ENCODE assay signal across 9 mouse cellular contexts in genomic region chr4:136834815-136835620, GRCm38 (mm10). TPM values are rescaled to one million over a fixed set of nuclear protein-coding genes. Genes with fewer than 3 reads are reported as not detected.
A peak's percentile ranks its signal among the peaks of the same experiment; 100 is the strongest.
DNase-seq lines count a peak whose midpoint lies in the region; ATAC-seq and TF ChIP-seq lines count a peak whose summit lies in the region.
"Had no signal": no experiment of that assay in that cellular context is flagged by ENCODE, and none has a peak within 500 bp of the region (broad histone marks: within the 10 kb centered on the region; RNA-seq: fewer than 3 reads in every experiment).

No protein-coding gene starts in this region.

- ATAC-seq in hindbrain, embryonic 12.5 days (ENCODE audit: low FRiP score) = peak; percentile 27
- ATAC-seq in liver, embryonic 16.5 days (ENCODE audit: low read depth) = no peak

- DNase-seq in layer of hippocampus, adult 2 months (ENCODE audit: low spot score in 2 of 2) = peak in 1 of 2 experiments; percentile 22
- DNase-seq in layer of hippocampus, adult 11-12 months (ENCODE audit: low spot score) = no peak
- DNase-seq in ES-E14 (ENCODE audit: low read depth, low spot score) = no peak
- DNase-seq in cerebellum, adult 11-12 months = peak; percentile 68
- DNase-seq in testis, postnatal 10 days (ENCODE audit: low spot score) = peak; percentile 60
- DNase-seq in yolk sac, embryonic 10.5 days (ENCODE audit: low spot score) = no peak

- peak overlapping the region; percentile 49; the same call in 1 of the 2 replicates for H3K27ac ChIP-seq in layer of hippocampus, adult 2 months
- no peak overlapping the region for H3K27ac ChIP-seq in ES-E14 (ENCODE audit: insufficient read depth, low read depth, low read length, poor library complexity, severe bottlenecking)
- H3K27ac ChIP-seq in hindbrain, embryonic 12.5 days = peak overlapping the region; percentile 99
- no peak overlapping the region for H3K27ac ChIP-seq in liver, embryonic 16.5 days (ENCODE audit: low read length)
- H3K27ac ChIP-seq: macrophage had no signal

- H3K4me3 ChIP-seq in layer of hippocampus, adult 2 months = peak overlapping the region; percentile 69
- H3K4me3 ChIP-seq in ES-E14 (ENCODE audit: insufficient read depth in 1 of 2, low read depth in 1 of 2, low read length in 2 of 2, poor library complexity in 1 of 2, severe bottlenecking in 1 of 2) = peak overlapping the region; percentile 85 to 87
- peak overlapping the region; percentile 99 for H3K4me3 ChIP-seq in hindbrain, embryonic 12.5 days
- peak overlapping the region; percentile 55 for H3K4me3 ChIP-seq in liver, embryonic 16.5 days (ENCODE audit: low read depth, low read length)

- in situ Hi-C loops in ES-E14 (cut with MboI; ENCODE audit: low sequenced_read_pairs in 2 of 2, unreplicated experiment in 2 of 2) = no loop called here

- H3K9ac ChIP-seq in ES-E14 (ENCODE audit: insufficient read depth, low read depth, low read length, poor library complexity, severe bottlenecking) = peak overlapping the region; percentile 58
- H3K9ac ChIP-seq in hindbrain, embryonic 12.5 days = peak overlapping the region; percentile 99
- H3K9ac ChIP-seq in liver, embryonic 16.5 days (ENCODE audit: low read depth, low read length) = no peak overlapping the region; the same call in 1 of the 2 replicates

- no peak for TF ChIP-seq CTCF in layer of hippocampus, adult 2 months (conservative IDR thresholded peaks at IDR 0.05)

- no peaks in the 10 kb centered on the region for H3K27me3 ChIP-seq in hindbrain, embryonic 12.5 days
- H3K27me3 ChIP-seq in liver, embryonic 16.5 days (ENCODE audit: control insufficient read depth, insufficient read depth, low read depth, low read length) = peaks cover 72% of the 10 kb centered on the region

- under 1% methylated on average over 76 of the region's 76 CpGs for WGBS in hindbrain, embryonic 12.5 days
- WGBS in liver, embryonic 16.5 days (ENCODE audit: insufficient replicate concordance) = 2% methylated on average over 73 of the region's 76 CpGs

- H3K4me1 ChIP-seq in ES-E14 (ENCODE audit: control insufficient read depth in 2 of 2, insufficient read depth in 2 of 2, low read length in 2 of 2, poor library complexity in 1 of 2) = peaks cover 1 to 20% of the 10 kb centered on the region in 2 experiments; a peak in 2 of 4 replicates
- H3K4me1 ChIP-seq in hindbrain, embryonic 12.5 days = peaks cover 76% of the 10 kb centered on the region
- H3K4me1 ChIP-seq in liver, embryonic 16.5 days (ENCODE audit: control insufficient read depth, low read depth, low read length) = peaks cover 2% of the 10 kb centered on the region

- peak overlapping the region; percentile 87 for H3K4me2 ChIP-seq in hindbrain, embryonic 12.5 days (replicated peaks)
- H3K4me2 ChIP-seq in liver, embryonic 16.5 days (ENCODE audit: low read depth, low read length) = peak overlapping the region; percentile 68

- H3K36me3 ChIP-seq in ES-E14 (ENCODE audit: control insufficient read depth, insufficient read depth, low read length, poor library complexity, severe bottlenecking) = no peaks in the 10 kb centered on the region
- no peaks in the 10 kb centered on the region for H3K36me3 ChIP-seq in hindbrain, embryonic 12.5 days
- H3K36me3 ChIP-seq in liver, embryonic 16.5 days (ENCODE audit: control insufficient read depth, insufficient read depth) = no peaks in the 10 kb centered on the region

- no peaks in the 10 kb centered on the region for H3K9me3 ChIP-seq in ES-E14 (ENCODE audit: control insufficient read depth, insufficient read depth, low read depth, low read length)
- H3K9me3 ChIP-seq in hindbrain, embryonic 12.5 days (replicated peaks) = no peaks in the 10 kb centered on the region
- H3K9me3 ChIP-seq in liver, embryonic 16.5 days (replicated peaks; ENCODE audit: control insufficient read depth, low read length) = no peaks in the 10 kb centered on the region

TF ChIP-seq in ES-E14, 5 proteins besides CTCF, POLR2A, EP300 and RAD21:
- TF ChIP-seq CHD2 (IDR thresholded peaks at IDR 0.05; ENCODE audit: low read depth, low read length) (no peak), ZC3H11A (IDR thresholded peaks at IDR 0.05; ENCODE audit: borderline replicate concordance, low read depth, low read length) (no peak), MAFK (IDR thresholded peaks at IDR 0.05; ENCODE audit: insufficient read depth, low read depth, low read length) (no peak)
TF ChIP-seq in ES-E14: peak in this region for 0.

RNA-seq across cellular contexts. Expression of gene Ephb2, which starts 0.8 kb away (rescaled TPM):
- total RNA-seq in layer of hippocampus, adult 2 months (2021) = 10 to 100 TPM; 21.8 to 22.1 TPM
- total RNA-seq in ES-E14 (2012; rRNA removed) = 15.5 and 37.5 TPM in 2 replicates
- polyA plus RNA-seq in hindbrain, embryonic 12.5 days (2016; fragmentation: Nextera tagmentation; extraction: Ambion mirVana) = 25.4 and 30.8 TPM in 2 replicates
- polyA plus RNA-seq in liver, embryonic 16.5 days (2015; fragmentation: Nextera tagmentation; extraction: Ambion mirVana) = 0.07 and 0.18 TPM in 2 replicates

RNA-seq across cellular contexts. Expression of gene C1qb, which starts 51.0 kb away (rescaled TPM):
- 10 to 100 TPM; 51.1 to 52.0 TPM for total RNA-seq in layer of hippocampus, adult 2 months (2021)
- not detected in 2 replicates for total RNA-seq in ES-E14 (2012; rRNA removed)
- 31.6 and 34.9 TPM in 2 replicates for polyA plus RNA-seq in hindbrain, embryonic 12.5 days (2016; fragmentation: Nextera tagmentation; extraction: Ambion mirVana)
- 129 and 142 TPM in 2 replicates for polyA plus RNA-seq in liver, embryonic 16.5 days (2015; fragmentation: Nextera tagmentation; extraction: Ambion mirVana)

RNA-seq across cellular contexts. Expression of gene C1qc, which starts 57.8 kb away (rescaled TPM):
- 10 to 100 TPM; 40.0 to 41.8 TPM for total RNA-seq in layer of hippocampus, adult 2 months (2021)
- not detected in 2 replicates for total RNA-seq in ES-E14 (2012; rRNA removed)
- polyA plus RNA-seq in hindbrain, embryonic 12.5 days (2016; fragmentation: Nextera tagmentation; extraction: Ambion mirVana) = 19.7 and 20.3 TPM in 2 replicates
- 60.4 and 68.2 TPM in 2 replicates for polyA plus RNA-seq in liver, embryonic 16.5 days (2015; fragmentation: Nextera tagmentation; extraction: Ambion mirVana)

Comparison
In these comparisons a context has a peak if more than half of its experiments do, and no peak if none do; other contexts are left out.
1. DNase-seq: peak in cerebellum, adult 11-12 months (single experiment) and testis, postnatal 10 days (single experiment); none in layer of hippocampus, adult 11-12 months (single experiment), ES-E14 (single experiment) and yolk sac, embryonic 10.5 days (single experiment).
2. H3K27ac ChIP-seq: peak in layer of hippocampus, adult 2 months (single experiment) and hindbrain, embryonic 12.5 days (single experiment); none in ES-E14 (single experiment) and liver, embryonic 16.5 days (single experiment).
3. RNA of gene C1qb, which starts 51.0 kb away (total RNA-seq): 51.1 to 52.0 TPM in layer of hippocampus, adult 2 months; not detected in ES-E14; every median in the first group is over 10 times any median in the second.
4. RNA of gene C1qc, which starts 57.8 kb away (total RNA-seq): 40.0 to 41.8 TPM in layer of hippocampus, adult 2 months; not detected in ES-E14; every median in the first group is over 10 times any median in the second.
5. Peak in every context shown above with its lines, with median percentiles within 50 percentile points of each other: H3K4me3 ChIP-seq.